Mouse (Mus musculus) left cerebral cortex, adult 6 months (tissue): ENCODE data around the gene Bmp8a. TPM values are rescaled to one million over a fixed set of nuclear protein-coding genes. Genes with fewer than 3 reads are reported as not detected.

Source experiments
- long read RNA-seq, 2 experiments: library from polyadenylated mRNA; unstranded; transcript quantifications; one replicate each; pipeline ENCODE4 v2.0.0; 2019 to 2020
- polyA plus RNA-seq: library from polyadenylated mRNA; unstranded; fragments of <200 nt; fragmentation: Nextera tagmentation; gene quantifications from 2 replicates; pipeline ENCODE4 v1.2.3, GENCODE M21; 2021

Gene Bmp8a
- polyA plus RNA-seq, result 0.09 and 0.17 TPM in 2 replicates
- long read RNA-seq, experiment 1, partial matches to known transcripts, result 0 of 1 reads
- long read RNA-seq, experiment 1, other reads (novel, unspliced or antisense), result 1 of 1 reads
- long read RNA-seq, experiment 2, result 0 reads

DNA sequence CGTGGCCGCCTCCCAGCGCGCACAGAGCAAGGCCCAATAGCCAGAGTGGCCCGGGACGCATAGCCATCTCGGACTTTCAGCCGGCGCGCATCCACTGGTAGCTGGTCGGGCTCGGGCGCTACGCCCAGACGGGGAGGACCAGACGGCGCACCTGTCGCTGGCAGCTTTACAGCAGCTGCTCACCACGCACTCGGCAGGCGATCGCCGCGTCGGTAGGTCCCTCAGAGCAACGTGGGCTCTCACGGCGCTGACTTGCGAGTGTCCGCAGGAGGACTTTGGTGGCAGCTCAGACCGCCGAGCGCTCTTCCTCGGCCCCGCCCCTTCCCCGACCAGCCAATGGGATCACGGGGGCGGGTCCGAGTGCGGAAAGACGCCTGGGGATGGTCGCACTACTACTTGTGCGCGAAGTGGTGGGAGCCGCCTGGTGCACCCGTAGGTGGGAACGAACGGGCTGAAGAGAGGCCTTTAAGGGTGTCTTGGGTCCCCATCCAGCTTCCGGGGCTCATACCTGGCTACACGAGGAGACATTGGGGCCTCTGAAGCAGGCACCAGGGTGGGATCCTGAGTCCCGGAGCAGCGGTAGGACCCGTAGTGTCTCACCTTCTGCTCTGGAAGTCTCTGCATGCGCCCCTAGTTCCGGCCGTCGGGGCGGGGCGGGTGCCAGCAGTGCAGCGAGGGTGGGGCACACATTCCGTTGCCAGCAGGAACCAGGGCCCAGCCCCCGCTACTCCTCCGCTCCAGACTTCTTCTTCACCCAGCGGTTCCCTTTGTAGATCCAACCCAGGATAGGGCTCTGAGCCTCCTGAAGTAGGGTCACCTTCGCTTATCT, at the start of gene Bmp8a:
Bmp8a (minus strand) TSS at position 611 of the 829 bp plus-strand sequence.

GRCm38 (mm10) chr4:123323534-123323933, 19.5 kb downstream of the Bmp8a start, which contains the start of gene Oxct2a:
Gene Oxct2a (minus strand): TSS chr4:123323634.

Other genes with a start within 250 kb of the Bmp8a start
- gene Bmp8b, start 238.1 kb downstream of the Bmp8a start, polyA plus RNA-seq, result 0.05 TPM in 1 of 2 replicates, not detected in the other
- gene Oxct2b, start 227.0 kb downstream of the Bmp8a start, polyA plus RNA-seq, result 0.23 and 0.29 TPM in 2 replicates
- 31.6 and 41.4 TPM in 2 replicates for gene Ppie, start 203.3 kb downstream of the Bmp8a start, polyA plus RNA-seq
- 373 and 439 TPM in 2 replicates for gene Hpcal4, start 160.0 kb downstream of the Bmp8a start, polyA plus RNA-seq
- 5.9 and 10.0 TPM in 2 replicates for gene Nt5c1a, start 141.7 kb downstream of the Bmp8a start, polyA plus RNA-seq
- 1.7 and 2.6 TPM in 2 replicates for gene Heyl, start 109.7 kb downstream of the Bmp8a start, polyA plus RNA-seq
- gene Pabpc4, start 80.9 kb downstream of the Bmp8a start, polyA plus RNA-seq, result 6.9 and 7.1 TPM in 2 replicates
- not detected in 2 replicates for gene Oxct2a, start 19.6 kb downstream of the Bmp8a start, polyA plus RNA-seq